Mouse (Mus musculus): ENCODE measurements around the gene Rnf150. TPM values are rescaled to one million over a fixed set of nuclear protein-coding genes. Genes with fewer than 3 reads are reported as not detected.

The Rnf150 gene
- total RNA-seq, 2 experiments from 2014 or later, result 0.17 to 0.96 TPM

GRCm38 (mm10) chr8:82995727-82996438, 132.7 kb downstream of the Rnf150 start:
- ATAC-seq (replicated peaks; ENCODE audit: low FRiP score, poor library complexity, severe bottlenecking), result no peak

GRCm38 (mm10) chr8:82996843-82997242, 133.7 kb downstream of the Rnf150 start:
- no peak for ATAC-seq (replicated peaks; ENCODE audit: low FRiP score, poor library complexity, severe bottlenecking)

GRCm38 (mm10) chr8:82998778-82999177, 135.6 kb downstream of the Rnf150 start:
- no peak for ATAC-seq (replicated peaks; ENCODE audit: low FRiP score, poor library complexity, severe bottlenecking)

- no peak for ATAC-seq (replicated peaks; ENCODE audit: low FRiP score, poor library complexity, severe bottlenecking)
Measured at GRCm38 (mm10) chr8:83003187-83003586, 140.0 kb downstream of the Rnf150 start.

DNA sequence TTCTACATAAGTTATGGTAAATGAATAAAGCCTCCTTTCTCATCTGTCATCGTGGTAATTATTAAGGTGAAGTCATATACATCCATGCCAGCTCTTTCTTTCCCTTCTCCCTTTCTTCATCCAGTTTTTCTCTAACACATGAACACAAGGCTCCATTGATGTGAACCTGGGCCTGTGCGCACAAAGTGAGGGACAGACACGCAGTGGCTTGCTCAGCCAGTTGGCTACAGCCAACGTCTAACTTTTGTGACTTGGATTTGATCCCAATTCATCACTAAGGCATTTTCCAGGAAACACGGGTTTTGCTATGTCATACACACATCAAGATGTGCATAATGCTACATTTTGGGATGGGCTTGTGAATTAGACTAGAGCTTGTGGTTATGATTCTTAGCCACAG, 146.3 kb downstream of the Rnf150 start:
- no peak for ATAC-seq (replicated peaks; ENCODE audit: low FRiP score, poor library complexity, severe bottlenecking)

DNA sequence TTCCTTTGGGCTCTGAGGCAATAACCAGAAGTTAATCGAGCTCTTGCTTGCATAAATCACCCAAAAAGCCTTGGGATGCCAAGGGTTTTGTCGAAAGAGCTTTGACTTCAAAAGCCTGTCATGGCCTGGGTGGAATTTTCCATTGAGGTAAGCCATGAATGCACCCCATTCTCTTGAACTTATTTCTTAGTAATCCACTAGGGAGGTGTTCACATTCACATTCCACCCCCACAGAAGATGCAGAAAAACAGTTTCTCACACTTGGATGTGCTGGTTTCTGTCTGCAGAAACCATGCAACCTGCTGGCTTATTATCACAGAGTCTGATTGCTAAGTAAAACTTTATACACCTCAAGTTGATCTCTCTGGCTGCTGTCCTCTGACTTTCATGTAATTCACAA, 148.1 kb downstream of the Rnf150 start:
- ATAC-seq (replicated peaks; ENCODE audit: low FRiP score, poor library complexity, severe bottlenecking), result no peak

- ATAC-seq (replicated peaks; ENCODE audit: low FRiP score, poor library complexity, severe bottlenecking), result no peak
Measured at GRCm38 (mm10) chr8:83011758-83012157, 148.6 kb downstream of the Rnf150 start.

DNA sequence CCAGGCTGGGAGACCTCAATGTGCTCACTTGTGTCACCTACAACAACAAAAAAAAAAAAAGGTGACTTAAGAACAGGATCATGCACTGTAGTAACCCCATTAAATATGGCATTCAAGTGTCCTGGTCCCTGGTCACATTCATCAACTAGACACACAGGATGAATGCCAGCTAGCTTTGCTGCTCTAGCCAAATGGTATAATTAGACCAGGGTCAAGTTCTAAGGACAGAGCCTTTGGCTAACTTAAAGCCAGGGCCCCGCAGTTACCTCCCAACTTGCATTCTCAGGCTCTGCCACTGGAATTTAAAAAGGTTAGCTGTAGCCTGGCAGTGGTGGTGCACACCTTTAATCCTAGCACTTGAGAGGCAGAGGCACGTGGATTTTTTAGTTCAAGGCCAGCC, 165.1 kb downstream of the Rnf150 start:
- no peak for ATAC-seq (replicated peaks; ENCODE audit: low FRiP score, poor library complexity, severe bottlenecking)

GRCm38 (mm10) chr8:83032800-83033199, 169.6 kb downstream of the Rnf150 start:
- ATAC-seq (replicated peaks; ENCODE audit: low FRiP score, poor library complexity, severe bottlenecking), result no peak

- no peak for ATAC-seq (replicated peaks; ENCODE audit: low FRiP score, poor library complexity, severe bottlenecking)
Measured at GRCm38 (mm10) chr8:83035141-83035540, 172.0 kb downstream of the Rnf150 start.

DNA sequence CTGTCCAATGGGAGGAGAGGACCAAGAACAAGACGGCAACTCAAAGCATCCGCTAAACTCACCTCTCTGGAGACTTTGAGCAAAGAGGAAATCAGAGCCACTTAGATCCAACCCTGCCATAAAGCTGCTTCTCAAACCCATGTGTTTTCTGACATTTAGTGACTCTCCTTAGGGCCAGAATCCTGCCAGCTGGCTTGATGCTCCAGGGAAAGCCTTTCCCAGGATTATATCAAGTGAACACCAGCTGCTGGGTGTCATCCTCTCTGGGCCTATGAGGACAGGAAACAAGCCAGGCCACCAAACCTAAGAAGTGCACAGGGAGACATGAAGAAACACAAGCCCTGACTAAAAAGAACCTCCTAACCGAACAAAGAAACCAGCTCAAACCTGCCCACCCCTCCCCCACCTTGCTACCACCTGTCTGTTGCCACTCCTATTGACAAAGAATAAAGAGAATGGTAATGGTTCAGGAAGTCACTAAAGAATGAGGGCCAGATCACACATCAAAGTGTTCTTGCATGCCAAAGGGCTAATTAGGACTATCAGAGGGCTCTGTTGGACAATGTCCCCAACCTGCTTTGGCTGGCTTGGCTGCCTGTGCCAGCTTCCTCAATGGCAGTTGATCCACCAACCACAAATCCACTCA, 173.5 kb downstream of the Rnf150 start:
- ATAC-seq (replicated peaks; ENCODE audit: low FRiP score, poor library complexity, severe bottlenecking), result no peak

DNA sequence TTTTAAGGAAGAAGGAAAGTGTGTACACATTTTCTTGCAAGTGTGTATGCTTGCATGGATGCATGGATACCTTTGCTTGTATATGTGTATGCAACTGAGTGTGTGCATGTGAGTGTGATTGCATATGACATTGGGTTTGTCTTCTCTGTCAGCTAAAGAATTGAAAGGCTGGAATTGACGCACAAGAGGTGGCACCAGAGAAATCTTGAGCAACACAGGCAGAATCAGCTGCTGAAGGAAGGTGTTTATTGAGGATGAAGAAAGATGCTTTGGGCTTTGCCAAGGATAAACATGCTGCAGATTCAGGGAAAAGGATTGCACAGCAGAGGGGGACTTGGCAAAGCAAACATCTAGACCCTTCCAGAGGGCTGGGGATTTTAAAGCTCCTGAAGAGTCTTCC, 174.2 kb downstream of the Rnf150 start:
- ATAC-seq (replicated peaks; ENCODE audit: low FRiP score, poor library complexity, severe bottlenecking), result no peak

GRCm38 (mm10) chr8:83038575-83038974, 175.4 kb downstream of the Rnf150 start:
- ATAC-seq (replicated peaks; ENCODE audit: low FRiP score, poor library complexity, severe bottlenecking), result no peak

DNA sequence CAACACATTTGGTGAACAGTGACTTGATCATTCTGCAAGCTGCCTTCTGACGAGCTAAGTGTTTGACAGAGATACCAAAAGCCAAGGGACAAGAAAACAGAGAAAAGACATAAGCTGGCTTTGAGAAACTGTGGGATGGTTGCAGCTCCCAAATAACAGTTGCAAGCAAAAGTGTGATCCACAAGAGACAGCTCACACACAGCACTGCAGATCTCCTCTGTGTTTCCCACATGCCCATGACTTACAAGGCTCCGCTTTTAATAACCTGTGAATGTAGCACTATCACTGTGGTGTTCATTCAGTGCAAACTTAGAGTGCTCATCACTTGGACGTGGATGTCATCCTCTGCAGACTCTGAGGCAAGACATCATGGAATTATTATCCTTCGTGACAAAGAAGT, 178.3 kb downstream of the Rnf150 start:
- no peak for ATAC-seq (replicated peaks; ENCODE audit: low FRiP score, poor library complexity, severe bottlenecking)

- ATAC-seq (replicated peaks; ENCODE audit: low FRiP score, poor library complexity, severe bottlenecking), result no peak
Measured at GRCm38 (mm10) chr8:83046912-83047311, 183.8 kb downstream of the Rnf150 start.

- ATAC-seq (replicated peaks; ENCODE audit: low FRiP score, poor library complexity, severe bottlenecking), result no peak
Measured at GRCm38 (mm10) chr8:83048527-83048926, 185.4 kb downstream of the Rnf150 start.

GRCm38 (mm10) chr8:83049171-83049601, 186.0 kb downstream of the Rnf150 start:
- ATAC-seq (replicated peaks; ENCODE audit: low FRiP score, poor library complexity, severe bottlenecking), result no peak

- ATAC-seq (replicated peaks; ENCODE audit: low FRiP score, poor library complexity, severe bottlenecking), result no peak
Measured at GRCm38 (mm10) chr8:83049616-83050015, 186.5 kb downstream of the Rnf150 start.

- no peak for ATAC-seq (replicated peaks; ENCODE audit: low FRiP score, poor library complexity, severe bottlenecking)
Measured at GRCm38 (mm10) chr8:83052896-83053295, 189.7 kb downstream of the Rnf150 start.

- ATAC-seq (replicated peaks; ENCODE audit: low FRiP score, poor library complexity, severe bottlenecking), result no peak
Measured at GRCm38 (mm10) chr8:83054801-83055200, 191.6 kb downstream of the Rnf150 start.

DNA sequence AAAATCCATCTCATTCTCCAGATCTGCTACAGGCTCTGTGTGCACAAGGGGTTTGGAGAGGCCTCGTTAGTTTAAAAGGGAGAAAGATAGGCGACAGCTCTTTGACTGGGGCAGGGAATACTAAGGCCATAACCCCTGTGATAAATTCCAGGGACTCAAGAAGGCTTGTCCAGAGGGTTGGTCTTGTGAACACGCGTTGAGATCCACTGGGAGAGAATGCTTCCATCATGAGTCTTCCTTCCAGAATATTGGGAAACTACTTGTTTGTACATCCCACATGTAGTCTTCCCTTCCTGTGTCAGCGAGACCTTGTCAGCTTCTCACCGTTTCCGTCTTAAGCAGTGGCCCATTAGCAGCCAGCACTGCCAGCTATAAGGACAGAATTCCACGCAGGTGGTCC, 195.8 kb downstream of the Rnf150 start:
- ATAC-seq (replicated peaks; ENCODE audit: low FRiP score, poor library complexity, severe bottlenecking), result no peak

DNA sequence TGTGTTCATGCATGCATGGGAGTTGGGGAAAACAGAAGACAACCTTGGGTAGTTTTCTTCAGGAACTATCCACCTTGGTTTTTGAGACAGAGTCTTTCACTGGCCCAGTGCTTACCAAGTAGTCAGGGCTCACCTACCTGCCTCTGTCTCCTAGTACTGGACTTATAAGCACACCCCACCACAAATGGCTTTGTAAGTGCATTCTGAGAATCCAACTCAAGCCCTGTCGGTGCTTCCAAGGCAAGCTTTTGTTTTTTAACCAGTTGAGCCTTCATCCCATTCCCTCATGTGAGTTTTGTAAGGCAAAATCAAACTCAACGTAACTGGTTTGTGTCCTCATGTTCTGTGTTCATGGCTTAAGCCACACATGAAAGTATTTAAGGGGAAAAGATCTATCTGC, 196.9 kb downstream of the Rnf150 start:
- ATAC-seq (replicated peaks; ENCODE audit: low FRiP score, poor library complexity, severe bottlenecking), result no peak

Data from erythroblast, adult 5-6 weeks (primary cell).